Mouse (Mus musculus) kidney, adult 9 months (tissue): ENCODE measurements around the gene Zscan21.

ENCODE experiments used
- DNase-seq: peaks from one replicate; pipeline ENCODE4 v3.0.0; 2022

Zscan21 gene

DNA sequence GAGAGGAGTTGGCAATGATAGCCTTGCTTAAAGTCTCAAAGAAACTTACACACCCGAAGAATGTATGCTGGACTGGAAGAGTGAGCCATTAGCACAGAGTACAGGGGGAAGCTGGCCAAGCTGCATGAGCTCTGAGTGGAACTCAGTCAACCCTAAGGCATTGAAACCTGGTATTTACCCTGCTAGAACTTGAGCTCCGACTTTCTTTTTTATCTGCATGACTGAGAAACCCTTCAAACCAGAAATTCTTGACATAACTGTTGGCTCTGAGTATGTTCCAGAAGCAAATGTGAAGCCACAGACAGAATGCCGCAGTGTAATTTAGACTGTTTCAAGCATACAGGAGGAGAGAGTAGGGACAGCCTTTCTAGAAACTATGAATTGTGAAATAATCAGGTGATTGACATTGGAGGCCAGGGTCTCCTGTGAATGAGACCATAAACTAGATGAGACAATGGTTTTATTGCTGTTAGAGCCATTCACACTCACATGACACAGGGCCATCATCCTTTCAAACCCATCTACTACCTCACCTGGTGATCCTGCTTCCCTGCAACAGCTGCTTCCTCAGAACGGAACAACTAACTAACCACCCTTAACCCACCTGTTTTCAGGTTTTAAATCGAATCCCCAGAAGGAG lies 15.8 kb downstream of the Zscan21 start:
- DNase-seq = peak; percentile 66

DNA sequence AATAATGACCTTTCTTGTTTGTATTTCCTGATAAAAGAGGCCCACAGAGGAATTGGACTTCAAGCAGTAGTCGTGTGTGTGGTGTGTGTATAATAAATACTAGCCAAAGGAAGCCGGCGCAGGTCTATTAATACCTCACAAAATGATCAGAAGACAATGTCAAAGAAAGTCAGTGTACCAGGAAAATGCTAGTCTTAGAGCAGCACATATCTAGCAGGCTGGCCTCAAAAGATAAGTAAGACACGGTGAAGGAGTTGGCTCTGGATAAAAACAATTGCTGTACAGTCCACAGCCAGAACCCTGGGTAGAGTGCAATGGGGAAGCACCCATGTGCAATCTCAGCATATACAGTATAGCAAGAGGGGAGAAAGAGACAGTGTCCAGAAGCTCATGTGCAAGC lies 20.6 kb downstream of the Zscan21 start:
- DNase-seq = no peak

DNA sequence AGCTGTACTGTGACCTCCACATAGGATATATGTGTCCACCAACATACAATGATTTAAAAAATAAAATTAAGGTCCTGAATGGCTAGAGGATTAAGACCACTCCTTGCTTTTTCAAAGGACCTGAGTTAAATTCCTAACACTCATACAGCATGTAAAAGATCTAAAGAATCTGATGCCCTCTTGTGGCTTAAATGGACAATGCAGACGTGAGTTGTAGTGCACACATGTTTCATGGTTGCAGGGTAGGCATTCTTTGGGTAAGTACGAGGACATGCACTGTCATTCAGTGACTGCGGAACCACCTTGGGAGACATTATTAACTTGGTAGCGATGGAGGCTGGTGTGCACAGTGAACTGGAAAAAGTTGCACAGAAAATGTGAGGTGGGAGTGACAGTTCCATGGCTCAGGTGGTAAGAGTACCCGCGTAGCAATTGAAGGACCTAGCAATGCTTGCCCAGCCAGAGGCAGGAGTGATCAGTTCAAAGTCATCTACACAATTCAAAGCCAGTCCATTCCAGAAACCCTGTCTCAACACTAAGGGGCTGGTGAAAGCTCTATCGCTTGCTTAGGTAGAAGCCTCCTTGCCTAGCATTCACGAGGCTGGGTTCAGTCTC lies 21.3 kb downstream of the Zscan21 start:
- DNase-seq = peak; percentile 76

DNA sequence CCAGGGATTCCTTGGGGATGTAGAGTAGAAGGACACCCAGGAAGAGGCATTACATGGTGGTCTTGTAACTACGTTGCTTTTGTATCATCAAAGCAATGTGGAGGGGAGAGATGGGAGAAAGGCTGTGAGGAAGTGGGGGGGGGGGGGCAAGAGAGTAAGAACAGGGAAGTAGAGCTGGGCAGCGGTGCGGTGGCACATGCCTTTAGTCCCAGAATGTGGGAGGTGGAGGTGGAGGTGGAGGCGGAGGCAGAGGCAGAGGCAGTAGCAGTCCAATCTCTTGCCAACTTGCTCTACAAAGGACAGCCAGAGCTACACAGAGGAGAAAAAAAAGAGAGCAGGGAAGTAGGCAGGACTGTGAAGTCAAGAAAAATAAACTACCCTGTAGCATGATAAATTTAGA lies 21.9 kb downstream of the Zscan21 start:
- DNase-seq = no peak

DNA sequence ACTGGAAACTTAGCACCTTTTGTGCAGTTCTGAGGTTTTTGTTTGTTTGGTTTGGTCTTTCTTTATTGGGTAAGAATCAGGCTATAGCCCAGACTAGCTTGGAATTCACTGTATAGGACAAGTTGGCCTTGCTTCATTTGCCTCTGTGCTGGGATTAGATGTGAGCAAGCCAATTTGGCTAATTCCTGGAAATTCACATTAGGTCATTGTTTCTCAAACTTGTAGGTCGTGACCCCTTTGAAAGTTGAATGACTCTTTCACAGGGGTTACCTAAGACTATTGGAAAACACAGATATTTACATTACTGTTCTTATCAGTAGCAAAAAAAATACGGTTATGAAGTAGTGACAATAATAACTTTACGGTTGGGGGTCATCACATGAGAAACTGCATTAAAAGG lies 37.7 kb downstream of the Zscan21 start:
- no peak for DNase-seq

DNA sequence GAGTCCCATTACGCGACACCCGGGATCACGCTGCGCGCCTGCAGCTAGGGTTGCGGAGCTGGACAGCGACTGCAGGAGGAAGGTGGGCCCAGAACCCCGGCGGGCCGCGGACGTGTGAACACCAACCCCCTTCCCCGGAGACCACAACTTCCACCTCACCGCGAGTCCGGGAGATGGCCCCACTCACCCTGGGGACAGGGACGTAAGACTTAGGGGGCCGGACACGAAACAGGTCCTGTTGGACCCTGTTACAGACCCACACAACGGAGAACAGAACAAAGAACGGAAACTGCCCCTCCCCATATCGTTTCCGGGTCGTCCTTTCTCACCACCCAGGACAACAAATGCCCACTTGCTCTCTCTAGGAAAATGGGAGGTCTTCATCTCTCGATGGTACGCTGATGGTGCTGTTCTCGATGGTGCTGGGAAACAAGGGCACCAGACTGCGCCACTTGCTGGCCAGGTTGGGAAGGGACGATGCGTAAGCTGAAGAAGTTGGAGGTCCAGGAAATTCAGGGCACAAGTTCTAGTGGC lies 38.8 kb downstream of the Zscan21 start, which contains the start of gene Zfp113:
TSS of gene Zfp113 (minus strand) at position 302 of the 534 bp plus-strand sequence.
- DNase-seq = peak; percentile 98

DNA sequence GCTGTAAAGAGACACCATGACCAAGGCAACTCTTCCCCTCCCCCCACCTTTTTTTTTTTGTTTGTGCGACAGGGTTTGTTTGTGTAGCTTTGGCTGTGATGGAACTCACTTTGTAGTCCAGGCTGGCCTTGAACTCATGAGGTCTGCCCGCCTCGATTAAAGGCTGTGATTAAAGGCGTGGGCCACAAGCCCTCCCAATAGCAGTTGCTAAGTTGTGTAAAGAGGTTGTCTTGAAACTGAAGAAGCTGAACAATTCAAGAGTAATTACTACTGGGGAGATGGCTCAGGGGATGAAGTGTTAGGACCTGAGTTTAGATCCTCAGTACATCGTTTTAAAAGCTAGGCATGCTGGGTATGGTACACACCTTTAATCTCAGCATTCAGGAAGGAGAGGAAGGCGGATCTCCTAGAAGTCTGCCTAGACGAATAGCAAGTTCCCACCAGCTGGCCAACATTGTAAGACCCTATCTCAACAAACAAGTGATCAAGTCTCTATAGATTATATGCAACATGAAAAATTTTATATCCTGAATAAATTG lies 43.6 kb downstream of the Zscan21 start:
- no peak for DNase-seq

DNA sequence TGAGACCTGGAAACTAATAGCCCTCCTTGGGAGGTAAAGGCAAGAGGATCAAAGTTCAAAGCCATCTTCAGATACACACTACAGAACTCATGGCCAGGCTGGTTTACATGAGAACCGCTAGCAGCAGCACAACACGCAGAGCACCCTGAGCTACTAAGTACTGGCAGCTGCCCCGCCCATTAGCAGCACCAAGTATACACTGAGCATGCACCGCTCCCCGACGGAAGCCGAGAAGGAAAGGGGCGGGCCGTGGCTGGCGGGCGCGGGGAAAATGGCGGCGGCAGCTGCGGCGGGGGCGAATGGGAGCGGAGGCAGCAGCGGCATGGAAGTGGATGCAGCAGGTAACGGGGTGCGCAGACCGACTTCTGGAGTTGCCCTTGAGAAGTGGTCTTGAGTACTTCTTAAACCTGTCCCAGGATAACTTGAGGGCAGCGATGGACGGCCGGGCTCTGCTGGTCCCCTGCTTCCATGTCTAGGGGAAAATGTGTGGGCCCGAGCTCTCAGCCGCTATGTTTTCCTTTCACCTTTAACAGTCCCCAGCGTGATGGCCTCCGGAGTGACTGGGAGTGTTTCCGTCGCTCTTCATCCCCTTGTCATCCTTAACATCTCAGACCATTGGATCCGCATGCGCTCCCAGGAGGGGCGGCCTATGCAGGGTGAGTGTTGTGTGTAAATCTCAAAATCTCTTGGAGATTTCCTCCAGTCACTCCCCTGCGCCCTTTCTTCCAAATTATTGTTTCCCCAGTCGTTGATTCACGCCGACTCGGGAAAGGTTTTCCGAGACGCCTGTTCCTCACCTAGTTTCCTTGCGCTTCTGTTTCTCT lies 44.4 kb downstream of the Zscan21 start, which contains the start of gene Cops6:
TSS of gene Cops6 (plus strand) at position 230 of the 824 bp plus-strand sequence.
- peak; percentile 95 for DNase-seq

DNA sequence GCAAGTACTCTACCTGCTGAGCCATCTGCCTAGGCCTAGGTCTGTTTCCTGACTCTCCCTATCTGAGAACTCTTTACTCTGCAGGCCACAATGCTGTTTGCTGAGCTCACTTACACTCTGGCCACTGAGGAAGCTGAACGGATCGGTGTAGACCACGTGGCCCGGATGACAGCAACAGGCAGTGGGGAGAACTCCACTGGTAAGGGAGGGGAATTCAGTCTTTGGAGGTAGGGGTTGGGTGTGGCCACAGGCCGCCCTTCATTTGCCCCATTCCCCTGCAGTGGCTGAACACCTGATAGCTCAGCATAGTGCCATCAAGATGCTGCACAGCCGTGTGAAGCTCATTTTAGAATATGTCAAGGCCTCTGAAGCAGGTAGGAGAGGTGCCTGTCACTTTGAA lies 46.3 kb downstream of the Zscan21 start:
- DNase-seq = no peak

DNA sequence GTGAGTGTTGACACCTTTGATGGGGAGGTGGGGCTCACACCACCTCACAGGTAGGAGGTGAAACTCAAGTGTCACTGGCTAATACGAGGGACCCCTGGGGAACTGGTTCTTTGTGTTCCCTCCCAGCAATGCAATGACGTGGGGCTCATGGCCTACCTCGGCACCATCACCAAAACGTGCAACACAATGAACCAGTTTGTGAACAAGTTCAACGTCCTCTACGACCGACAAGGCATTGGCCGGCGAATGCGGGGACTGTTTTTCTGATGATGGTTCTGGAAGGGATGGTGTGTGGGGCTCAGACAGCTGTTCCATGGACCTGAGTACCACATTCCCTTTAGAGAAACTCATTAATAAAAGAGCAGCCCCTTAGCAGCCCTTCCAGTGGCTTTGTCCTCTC lies 46.9 kb downstream of the Zscan21 start:
- DNase-seq = no peak

DNA sequence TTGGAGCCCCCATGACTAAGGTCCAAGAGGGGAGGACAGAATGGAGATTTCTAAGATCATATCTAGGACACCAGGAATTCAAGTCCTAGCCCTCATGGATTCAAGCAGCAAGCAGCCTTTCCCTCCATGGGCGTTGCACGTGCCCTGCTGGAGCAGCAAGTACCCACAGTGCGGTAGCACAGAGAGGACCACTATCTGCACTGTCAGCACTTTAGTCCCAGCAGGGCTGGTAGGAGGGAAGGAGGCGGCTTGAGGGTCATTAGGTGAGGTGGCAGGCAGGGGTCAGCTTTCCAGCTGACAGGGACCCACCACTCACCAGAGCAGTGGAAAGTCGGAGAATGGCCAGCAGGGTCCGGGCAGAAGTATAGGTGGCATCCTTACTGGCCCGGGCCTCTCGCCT lies 48.9 kb downstream of the Zscan21 start:
- DNase-seq = no peak

DNA sequence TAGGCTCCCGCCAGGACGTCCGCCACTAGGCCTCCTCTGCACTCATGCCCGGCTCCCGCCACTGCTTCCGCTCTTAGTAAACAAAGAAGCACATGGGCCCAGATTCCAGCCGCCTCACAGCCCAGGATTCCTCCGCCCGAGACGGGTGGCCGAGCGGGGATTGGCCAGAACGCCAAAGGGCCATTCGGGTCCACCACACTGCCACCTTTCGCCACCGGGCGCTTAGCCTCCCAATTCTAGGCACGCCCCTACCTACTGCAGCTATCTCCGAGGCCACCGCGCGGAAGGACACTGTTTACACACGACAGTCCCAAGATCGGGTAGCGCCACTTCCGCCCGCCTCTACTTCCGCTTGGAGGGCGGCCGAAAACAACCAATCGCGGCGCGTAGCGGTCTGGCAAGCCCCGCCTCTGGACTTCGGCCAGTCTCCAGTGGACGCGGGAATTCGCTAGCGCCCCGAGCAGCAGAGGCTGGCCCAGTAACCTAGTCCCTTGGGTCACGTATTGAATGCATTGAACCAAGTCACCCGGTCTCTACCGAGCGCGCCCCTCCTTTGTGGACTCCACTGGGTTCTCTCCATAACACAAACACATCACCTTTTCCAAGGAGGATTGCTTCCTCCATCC lies 54.3 kb downstream of the Zscan21 start:
- DNase-seq = peak; percentile 98

DNA sequence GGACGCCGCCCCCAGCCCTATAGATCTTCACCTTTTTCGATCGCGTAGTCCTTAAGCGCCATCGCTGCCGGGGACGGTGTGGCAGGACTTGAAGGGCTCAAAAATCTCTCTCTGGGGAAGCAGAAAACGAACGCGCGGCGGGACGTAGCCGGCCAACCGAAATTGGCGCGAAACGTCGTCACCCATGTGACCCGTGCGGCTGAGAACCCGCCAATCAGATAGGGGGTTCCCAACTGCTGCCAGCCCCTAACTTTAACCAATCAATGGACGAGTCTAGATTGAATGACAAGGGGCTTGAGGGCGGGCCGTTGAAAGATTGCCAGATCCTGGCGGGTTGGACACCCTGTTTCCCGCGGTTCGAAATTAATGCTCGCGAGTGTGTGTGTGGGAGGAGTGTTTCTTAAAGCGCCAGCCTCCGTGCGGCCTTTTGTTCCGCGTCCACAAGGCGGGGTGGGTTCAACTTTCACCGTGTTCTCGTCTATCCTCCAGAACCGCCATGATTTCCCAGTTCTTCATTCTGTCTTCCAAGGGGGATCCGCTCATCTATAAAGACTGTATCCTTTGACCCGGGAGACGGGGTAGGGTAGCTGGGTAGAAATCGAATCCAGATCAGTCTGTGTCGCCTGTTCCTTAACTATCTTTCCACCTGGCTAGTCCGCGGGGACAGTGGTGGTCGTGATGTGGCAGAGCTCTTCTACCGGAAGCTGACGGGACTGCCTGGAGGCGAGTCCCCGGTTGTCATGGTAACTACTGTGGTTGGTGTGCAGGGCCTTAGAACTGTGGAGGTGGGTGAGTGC lies 55.2 kb downstream of the Zscan21 start, which contains the start of the genes Ap4m1 and Mcm7:
TSS of gene Ap4m1 (plus strand) at position 308 of the 797 bp plus-strand sequence.
TSS of gene Mcm7 (minus strand) at position 728 of the 797 bp plus-strand sequence.
- peak; percentile 99 for DNase-seq

DNA sequence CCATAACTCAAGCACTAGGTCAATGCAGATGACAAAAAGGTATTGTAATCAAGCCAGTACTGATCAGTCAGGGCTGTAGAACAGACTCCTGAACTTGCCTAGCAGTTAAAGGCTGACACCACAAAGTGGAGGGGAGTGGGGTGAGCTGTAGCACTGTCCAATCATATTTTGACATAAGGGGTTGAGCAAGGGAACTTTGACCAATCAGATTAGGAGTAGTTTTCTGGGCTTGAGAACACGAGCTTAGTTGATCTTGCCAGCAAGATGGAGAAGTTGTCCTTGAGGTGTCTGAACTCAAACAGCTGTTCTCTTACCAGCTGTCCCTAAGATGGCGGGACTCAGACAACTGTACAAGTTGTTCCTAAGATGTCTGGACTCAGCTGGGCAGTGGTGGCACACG lies 56.5 kb downstream of the Zscan21 start:
- no peak for DNase-seq
